Mouse (Mus musculus) spleen, adult 2 months (tissue): ENCODE data around the gene Matk. TPM values are rescaled to one million over a fixed set of nuclear protein-coding genes. Genes with fewer than 3 reads are reported as not detected.

Experiments used
- DNase-seq, 2 experiments: peaks; one replicate each; pipeline versions ENCODE4 v3.0.0 to v3.0.0-alpha.2; 2012 to 2021; ENCODE audit warnings: low spot score in 2 of 2, low read depth in 1 of 2
- H3K27ac ChIP-seq: fragments of 200-500 bp; 2 replicates; pipeline ENCODE4 v1.5.1; 2012; ENCODE audit warnings: low read length, inconsistent platforms; ENCODE audit not compliant: insufficient read depth
- H3K27me3 ChIP-seq: fragments of 200-500 bp; 2 replicates; pipeline ENCODE4 v1.6.1; 2012; ENCODE audit warnings: mild to moderate bottlenecking, moderate library complexity, low read length, inconsistent platforms; ENCODE audit not compliant: control insufficient read depth, insufficient read depth
- H3K36me3 ChIP-seq: fragments of 200-500 bp; 2 replicates; pipeline ENCODE4 v1.6.1; 2012; ENCODE audit warnings: mild to moderate bottlenecking, low read length, inconsistent platforms; ENCODE audit not compliant: control insufficient read depth, insufficient read depth
- H3K4me1 ChIP-seq: fragments of 200-500 bp; 2 replicates; pipeline ENCODE4 v1.6.1; 2011; ENCODE audit warnings: inconsistent platforms; ENCODE audit not compliant: control insufficient read depth, insufficient read depth, insufficient read length
- H3K4me3 ChIP-seq: fragments of 200-500 bp; 2 replicates; pipeline ENCODE4 v1.5.1; 2011; ENCODE audit warnings: mild to moderate bottlenecking, inconsistent platforms; ENCODE audit not compliant: insufficient read depth, insufficient read length; ENCODE audit errors: extremely low read depth
- CTCF ChIP-seq: fragments of 200-500 bp; IDR thresholded peaks from 2 replicates; pipeline ENCODE4 v1.5.1; 2011; ENCODE audit warnings: mild to moderate bottlenecking, inconsistent platforms; ENCODE audit not compliant: insufficient read depth, insufficient read length, insufficient replicate concordance; ENCODE audit errors: extremely low read depth
- POLR2A ChIP-seq: fragments of 200-500 bp; IDR thresholded peaks from 2 replicates; pipeline ENCODE4 v1.6.1; 2011; ENCODE audit warnings: low read depth, low read length, inconsistent platforms
- WGBS: fragments of 180-500 bp; shearing (Covaris S2); methylation state at CpG from one replicate; pipeline ENCODE4 v1.1.7; 2018; 5-methylcytosine and 5-hydroxymethylcytosine counted together
- polyA plus RNA-seq: library from polyadenylated mRNA; depleted of rRNA; stranded (reverse); fragments of >200 nt; gene quantifications from 2 replicates; pipeline ENCODE4 v1.2.3, GENCODE M21; 2012

Gene Matk
- polyA plus RNA-seq, 1 experiment, result 22.5 TPM

DNA sequence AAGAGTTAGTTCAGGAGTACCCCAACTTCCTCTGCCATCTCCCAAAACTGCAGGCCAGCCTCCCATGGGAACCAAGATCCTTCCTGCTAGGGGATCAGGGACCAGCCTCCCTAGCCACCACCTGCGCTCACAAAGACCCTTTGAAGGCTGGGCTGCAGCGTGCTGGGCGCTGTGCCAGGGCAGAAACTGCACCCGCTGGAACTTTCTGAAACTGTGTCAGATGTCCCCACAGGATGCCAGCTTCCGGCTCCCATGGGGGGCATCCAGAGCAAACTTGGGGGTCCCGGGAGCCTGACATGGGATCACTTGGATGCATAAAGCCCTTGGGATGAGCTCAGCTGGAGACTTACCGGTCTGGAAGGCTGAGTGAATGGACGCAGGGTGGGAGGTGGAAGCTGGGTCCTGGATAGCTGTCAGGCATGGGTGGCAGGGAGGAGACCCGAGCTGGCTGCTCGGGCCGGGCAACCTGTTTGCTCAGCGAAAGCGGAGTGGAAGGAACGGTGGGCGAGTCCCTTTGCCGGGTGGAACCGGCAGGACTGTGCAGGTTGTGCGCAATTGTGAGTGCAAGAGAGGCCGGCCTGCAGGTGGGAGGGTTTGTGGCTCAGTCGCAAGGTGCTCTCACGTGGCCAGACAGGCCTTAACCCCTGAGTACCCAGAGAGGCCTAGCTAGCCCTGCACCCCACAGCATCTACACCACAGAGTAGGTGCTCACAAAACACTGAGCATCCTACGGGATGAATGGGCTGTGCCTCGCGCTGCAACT is 38.1 kb downstream of the Matk start:
- no peak for DNase-seq
- H3K4me1 ChIP-seq, result peaks cover 34% of the 10 kb centered on the region; the same call in 1 of the 2 replicates
- WGBS, result 30% methylated on average over 24 of the region's 24 CpGs
- TF ChIP-seq POLR2A (no peak), CTCF (no peak)
- no peaks in the 10 kb centered on the region for H3K36me3 ChIP-seq
- H3K27me3 ChIP-seq, result no peaks in the 10 kb centered on the region
- H3K4me3 ChIP-seq, result no peak overlapping the region
- H3K27ac ChIP-seq, result peak overlapping the region; percentile 22; the same call in 1 of the 2 replicates

DNA sequence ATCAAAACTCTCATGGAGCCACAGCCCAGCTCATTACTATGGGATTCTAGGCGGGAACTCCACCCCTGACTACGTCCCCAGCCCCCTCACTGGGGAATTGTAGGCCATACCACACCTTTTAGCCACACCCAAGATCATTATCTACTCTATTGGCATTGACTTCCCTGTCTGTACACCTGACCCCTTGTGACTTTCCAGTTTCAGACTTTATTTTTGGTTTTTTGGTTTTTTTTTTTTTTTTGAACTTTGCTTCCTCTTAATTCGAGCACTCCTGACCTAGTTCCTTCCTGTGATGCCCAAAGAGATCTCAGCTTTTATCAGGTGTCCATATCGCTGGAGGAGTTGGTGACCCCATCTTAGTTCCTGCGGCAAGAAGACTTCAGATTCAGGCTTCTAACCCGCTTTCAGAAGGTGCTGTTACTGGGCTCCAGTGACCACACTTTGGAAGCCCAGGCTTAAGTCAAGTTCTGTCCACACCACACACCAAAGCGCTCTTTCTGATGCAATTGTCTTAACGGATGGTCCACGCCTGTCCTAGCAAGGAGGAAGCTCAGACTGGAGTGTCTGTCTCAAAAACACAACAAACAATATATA is 38.9 kb downstream of the Matk start, which contains the start of gene Tjp3:
Gene Tjp3 (minus strand): TSS at position 71 of the 594 bp plus-strand sequence.
- 41% methylated on average over 9 of the region's 9 CpGs for WGBS
- Histone ChIP-seq H3K27ac (peak within 1 kb of the TSS; percentile 48), H3K36me3 (no peaks in the 10 kb centered on the region), H3K4me1 (peaks cover 39% of the 10 kb centered on the region; the same call in 1 of the 2 replicates), H3K4me3 (no peak within 1 kb of the TSS), H3K27me3 (no peaks in the 10 kb centered on the region)
- no peak for DNase-seq
- no peak for TF ChIP-seq POLR2A
- TF ChIP-seq CTCF, result no peak

DNA sequence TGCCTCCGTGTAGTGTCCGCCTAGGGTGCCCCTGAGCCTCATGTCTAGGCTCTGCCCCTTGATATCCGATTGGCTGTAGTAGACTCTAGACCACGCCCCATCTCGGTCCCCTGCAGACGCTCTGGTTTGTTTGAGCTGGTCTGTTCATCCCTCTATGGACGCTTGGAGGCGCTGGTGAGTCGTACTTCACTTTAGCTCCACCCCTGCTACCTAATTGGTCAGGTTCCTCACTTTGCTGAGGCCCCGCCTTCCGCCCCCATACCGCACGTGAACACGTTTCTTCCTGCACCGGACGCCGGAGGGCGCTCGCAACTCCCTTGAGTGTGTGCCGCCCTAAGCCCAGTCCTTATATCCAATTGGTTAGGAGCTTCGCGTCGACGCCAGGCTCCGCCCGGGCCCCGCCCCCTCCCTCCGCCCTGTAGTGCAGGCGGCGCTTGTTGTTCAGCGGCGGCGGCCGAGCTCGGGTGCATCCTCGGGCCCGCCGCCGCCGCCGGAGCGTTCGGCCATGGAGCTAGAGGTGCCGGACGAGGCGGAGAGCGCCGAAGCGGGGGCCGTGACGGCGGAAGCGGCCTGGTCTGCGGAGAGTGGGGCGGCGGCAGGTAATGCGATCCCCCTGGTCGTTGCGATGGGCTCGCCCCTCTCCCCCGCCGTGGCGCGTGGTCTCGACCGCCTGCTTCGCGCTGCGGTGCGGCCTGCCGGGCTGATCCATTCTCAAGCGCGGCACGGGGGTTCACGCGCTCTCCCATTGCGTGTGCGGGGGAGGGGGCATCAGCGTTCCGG is 40.0 kb downstream of the Matk start, which contains the start of gene Pip5k1c:
Gene Pip5k1c (plus strand): TSS at position 410 of the 780 bp plus-strand sequence.
- H3K4me3 ChIP-seq, result peak within 1 kb of the TSS; percentile 83
- H3K36me3 ChIP-seq, result no peaks in the 10 kb centered on the region
- peak; percentile 80 for TF ChIP-seq CTCF
- peak; percentile 83 for TF ChIP-seq POLR2A
- H3K4me1 ChIP-seq, result peaks cover 49% of the 10 kb centered on the region
- no peaks in the 10 kb centered on the region for H3K27me3 ChIP-seq
- peak; percentile 99 to 100 for DNase-seq
- under 1% methylated on average over 75 of the region's 80 CpGs for WGBS
- peak within 1 kb of the TSS; percentile 93 for H3K27ac ChIP-seq

DNA sequence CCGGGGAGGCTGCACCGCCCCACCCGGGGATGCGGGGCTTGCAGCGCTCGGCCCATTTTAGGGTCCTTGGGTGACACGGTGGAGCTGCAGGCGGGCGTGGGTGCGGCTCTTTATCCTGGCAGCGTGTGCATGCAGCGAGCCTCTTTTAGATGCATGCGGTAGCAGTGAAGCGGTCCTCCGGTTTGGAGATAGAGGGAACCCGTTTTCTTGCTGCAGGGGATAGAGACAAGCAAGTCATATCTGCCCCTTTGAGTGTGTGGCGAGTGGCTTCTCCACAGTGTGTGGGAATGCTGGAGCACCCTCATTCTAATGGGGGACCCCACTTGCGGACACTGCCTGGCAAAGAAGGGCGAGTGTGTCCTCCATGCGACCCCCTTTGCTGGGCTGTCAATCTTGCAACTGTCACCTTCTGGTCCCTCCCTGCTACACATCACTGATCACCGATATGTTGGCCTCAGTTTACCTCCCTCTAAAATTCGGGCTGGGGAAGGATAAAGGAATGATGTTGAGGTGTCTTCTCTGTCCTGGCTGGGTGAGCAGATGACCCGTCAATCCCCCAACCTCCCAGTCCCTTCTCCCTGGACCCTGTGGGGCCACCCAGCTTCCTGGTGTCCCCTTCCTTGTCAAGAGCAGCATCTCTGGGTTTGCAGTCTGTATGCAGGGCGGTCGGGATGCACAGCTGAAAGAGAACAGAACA is 40.7 kb downstream of the Matk start:
- no peak for DNase-seq
- peaks cover 57% of the 10 kb centered on the region for H3K4me1 ChIP-seq
- H3K4me3 ChIP-seq, result peak overlapping the region; percentile 83
- WGBS, result 2% methylated on average over 25 of the region's 25 CpGs
- TF ChIP-seq POLR2A (no peak), CTCF (no peak)
- no peaks in the 10 kb centered on the region for H3K27me3 ChIP-seq
- no peaks in the 10 kb centered on the region for H3K36me3 ChIP-seq
- H3K27ac ChIP-seq, result peak overlapping the region; percentile 93

GRCm38 (mm10) chr10:81294442-81294841 is 41.7 kb downstream of the Matk start:
- no peaks in the 10 kb centered on the region for H3K36me3 ChIP-seq
- DNase-seq, result no peak
- no peak overlapping the region for H3K4me3 ChIP-seq
- H3K4me1 ChIP-seq, result peaks cover 66% of the 10 kb centered on the region
- 32% methylated on average over 8 of the region's 8 CpGs for WGBS
- TF ChIP-seq CTCF (no peak), POLR2A (no peak)
- H3K27me3 ChIP-seq, result no peaks in the 10 kb centered on the region
- H3K27ac ChIP-seq, result no peak overlapping the region

GRCm38 (mm10) chr10:81295185-81295584 is 42.5 kb downstream of the Matk start:
- Histone ChIP-seq H3K36me3 (no peaks in the 10 kb centered on the region), H3K4me1 (peaks cover 73% of the 10 kb centered on the region), H3K4me3 (no peak overlapping the region), H3K27me3 (no peaks in the 10 kb centered on the region), H3K27ac (no peak overlapping the region)
- WGBS, result 90% methylated on average over 6 of the region's 6 CpGs
- no peak for TF ChIP-seq CTCF
- no peak for TF ChIP-seq POLR2A
- no peak for DNase-seq
